Comparison of ENCODE assay signal across 8 mouse cellular contexts in the genomic region with DNA sequence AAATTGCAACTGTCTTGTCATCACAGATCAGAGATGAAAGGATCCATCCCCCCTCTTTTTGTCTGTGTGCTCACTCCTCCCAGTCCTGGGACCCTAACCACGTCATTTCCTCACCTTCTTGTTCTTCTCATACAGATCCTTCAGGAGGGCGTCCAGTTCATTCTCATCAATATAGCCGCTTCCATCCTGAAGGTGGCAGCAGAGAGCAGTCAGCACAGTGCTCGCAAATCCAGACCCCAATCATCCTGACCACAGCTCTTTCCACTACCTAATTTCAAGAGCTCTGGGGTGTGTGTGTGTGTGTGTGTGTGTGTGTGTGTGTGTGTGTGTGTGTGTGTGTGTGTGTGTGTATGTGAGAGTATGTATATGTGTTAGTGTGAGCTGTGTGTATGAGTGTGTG. TPM values are rescaled to one million over a fixed set of nuclear protein-coding genes. Genes with fewer than 3 reads are reported as not detected.
DNase-seq lines count a peak whose midpoint lies in the region.

No protein-coding gene starts in this region.

- no peaks in the 10 kb centered on the region for H3K27me3 ChIP-seq in midbrain, embryonic 10.5 days (ENCODE audit: low read depth, poor library complexity, severe bottlenecking)

- WGBS in midbrain, embryonic 10.5 days, result 3% methylated on average over 4 of the region's 4 CpGs

- no peak overlapping the region for H3K4me3 ChIP-seq in midbrain, embryonic 10.5 days

- H3K27ac ChIP-seq in midbrain, embryonic 10.5 days (replicated peaks), result no peak overlapping the region

- H3K36me3 ChIP-seq in midbrain, embryonic 10.5 days, result no peaks in the 10 kb centered on the region

- no peaks in the 10 kb centered on the region for H3K4me1 ChIP-seq in midbrain, embryonic 10.5 days

- no peaks in the 10 kb centered on the region for H3K9me3 ChIP-seq in midbrain, embryonic 10.5 days (replicated peaks)

- DNase-seq in layer of hippocampus, adult 11-12 months (ENCODE audit: low spot score), result peak; percentile 38
- DNase-seq in layer of hippocampus, adult 9-10 months (ENCODE audit: low spot score), result no peak
- peak; percentile 65 for DNase-seq in R1 (ENCODE audit: low read depth, low spot score)
- peak; percentile 66 to 76 for DNase-seq in cerebellum, postnatal 36 days
- DNase-seq in heart, postnatal 36 days, result peak; percentile 28 to 57
- DNase-seq in layer of hippocampus, postnatal 10 days (ENCODE audit: low spot score in 2 of 2), result peak; percentile 64 to 75
- peak; percentile 57 for DNase-seq in midbrain, embryonic 10.5 days (ENCODE audit: low spot score)
- peak; percentile 19 for DNase-seq in telencephalon, adult 2 months (ENCODE audit: low read depth, low spot score)

- intact Hi-C loops in heart, postnatal 36 days (cut with DNase I), result loop anchor here (2.0 kb wide), 2 partner anchors 333 to 459 kb away; no protein-coding TSS in a partner anchor

RNA-seq across cellular contexts. Expression of gene Calb2, which starts 22.5 kb away (rescaled TPM):
- not detected for total RNA-seq in heart, postnatal 36 days (2021)
- 100 to 1,000 TPM; 106 to 116 TPM for total RNA-seq in layer of hippocampus, postnatal 10 days (2021)
- 1.8 and 2.4 TPM in 2 replicates for polyA plus RNA-seq in midbrain, embryonic 10.5 days (2016; fragmentation: Nextera tagmentation; extraction: Ambion mirVana)

RNA-seq across cellular contexts. Expression of gene Gm17720, which starts 43.0 kb away (rescaled TPM):
- total RNA-seq in heart, postnatal 36 days (2021), result not detected
- total RNA-seq in layer of hippocampus, postnatal 10 days (2021), result not detected
- not detected in 2 replicates for polyA plus RNA-seq in midbrain, embryonic 10.5 days (2016; fragmentation: Nextera tagmentation; extraction: Ambion mirVana)

RNA-seq across cellular contexts. Expression of gene Gm21964, which starts 44.5 kb away (rescaled TPM):
- total RNA-seq in heart, postnatal 36 days (2021), result not detected
- total RNA-seq in layer of hippocampus, postnatal 10 days (2021), result not detected
- not detected in 2 replicates for polyA plus RNA-seq in midbrain, embryonic 10.5 days (2016; fragmentation: Nextera tagmentation; extraction: Ambion mirVana)

Comparison
In these comparisons a context has a peak if more than half of its experiments do, and no peak if none do; other contexts are left out.
1. RNA of gene Calb2, which starts 22.5 kb away (total RNA-seq): 106 to 116 TPM in layer of hippocampus, postnatal 10 days; not detected in heart, postnatal 36 days; every median in the first group is over 100 times any median in the second.